Mouse (Mus musculus): ENCODE measurements around the gene Dbn1.

DNA sequence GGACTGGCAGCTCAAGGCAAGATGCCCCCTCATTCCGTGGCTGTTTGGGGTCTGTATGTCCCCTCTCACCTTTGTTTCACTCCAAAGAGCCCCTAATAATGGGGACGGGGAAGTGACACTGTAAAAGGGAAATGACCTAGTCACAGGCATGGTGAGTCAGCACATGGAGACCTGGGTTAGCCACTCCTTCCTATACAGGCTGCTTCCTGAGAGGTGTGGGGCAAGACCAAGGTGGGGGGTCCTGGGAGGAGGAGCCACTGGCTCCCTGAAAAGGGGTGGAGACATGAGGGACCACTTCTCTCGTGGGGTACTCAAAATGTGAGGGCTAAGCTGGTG lies 22.4 kb upstream of the Dbn1 start:
- TF ChIP-seq CTCF (IDR thresholded peaks at IDR 0.05; ENCODE audit: extremely low read depth, insufficient read length, insufficient replicate concordance, low read depth, low read length) (no peak), POLR2A (IDR thresholded peaks at IDR 0.05; ENCODE audit: low read depth, low read length) (no peak)

Data from small intestine, adult 2 months (tissue).